Mouse (Mus musculus): Measurements from ENCODE around the gene Slc25a17. TPM values are rescaled to one million over a fixed set of nuclear protein-coding genes. Genes with fewer than 3 reads are reported as not detected.
A peak's percentile ranks its signal among the peaks of the same experiment; 100 is the strongest.

Slc25a17 gene
- total and polyA plus RNA-seq, 2 experiments, result 30.2 to 67.8 TPM

- 85% methylated on average over 9 of the region's 9 CpGs for WGBS
- no peak overlapping the region for H3K9ac ChIP-seq (ENCODE audit: low read depth, low read length)
These were observed 69.9 kb downstream of the Slc25a17 start for GRCm38 (mm10) chr15:81290747-81291146.

GRCm38 (mm10) chr15:81290230-81290629 lies 70.4 kb downstream of the Slc25a17 start:
- Histone ChIP-seq H3K27me3 (ENCODE audit: control insufficient read depth, insufficient read depth, low read length) (no peaks in the 10 kb centered on the region), H3K9ac (ENCODE audit: low read depth, low read length) (no peak overlapping the region), H3K27ac (replicated peaks; ENCODE audit: insufficient read depth, low read depth, low read length) (no peak overlapping the region), H3K79me2 (ENCODE audit: control insufficient read depth, insufficient read depth, low read length) (no peaks in the 10 kb centered on the region), H3K4me1 (ENCODE audit: control insufficient read depth, insufficient read depth, low read length) (no peaks in the 10 kb centered on the region), H3K4me3 (ENCODE audit: insufficient read depth, low read depth, low read length) (no peak overlapping the region), H3K36me3 (ENCODE audit: control insufficient read depth, insufficient read depth, low read length) (no peaks in the 10 kb centered on the region)
- no peak for TF ChIP-seq POLR2A (IDR thresholded peaks at IDR 0.05; ENCODE audit: extremely low read depth, insufficient read depth, low read length)
- TF ChIP-seq CTCF (IDR thresholded peaks at IDR 0.05; ENCODE audit: low read depth, low read length), result no peak
- WGBS, result 91% methylated on average over 4 of the region's 4 CpGs
- DNase-seq (ENCODE audit: extremely low read depth, low read depth, low spot score), result no peak

More at GRCm38 (mm10) chr15:81290747-81291146, 69.9 kb downstream of the Slc25a17 start:
- H3K4me3 ChIP-seq (ENCODE audit: insufficient read depth, low read depth, low read length), result no peak overlapping the region
- no peak overlapping the region for H3K27ac ChIP-seq (replicated peaks; ENCODE audit: insufficient read depth, low read depth, low read length)
- no peak for DNase-seq (ENCODE audit: extremely low read depth, low read depth, low spot score)
- H3K79me2 ChIP-seq (ENCODE audit: control insufficient read depth, insufficient read depth, low read length), result no peaks in the 10 kb centered on the region
- no peaks in the 10 kb centered on the region for H3K36me3 ChIP-seq (ENCODE audit: control insufficient read depth, insufficient read depth, low read length)
- TF ChIP-seq POLR2A (IDR thresholded peaks at IDR 0.05; ENCODE audit: extremely low read depth, insufficient read depth, low read length) (no peak), CTCF (IDR thresholded peaks at IDR 0.05; ENCODE audit: low read depth, low read length) (no peak)
- no peaks in the 10 kb centered on the region for H3K4me1 ChIP-seq (ENCODE audit: control insufficient read depth, insufficient read depth, low read length)
- no peaks in the 10 kb centered on the region for H3K27me3 ChIP-seq (ENCODE audit: control insufficient read depth, insufficient read depth, low read length)

DNA sequence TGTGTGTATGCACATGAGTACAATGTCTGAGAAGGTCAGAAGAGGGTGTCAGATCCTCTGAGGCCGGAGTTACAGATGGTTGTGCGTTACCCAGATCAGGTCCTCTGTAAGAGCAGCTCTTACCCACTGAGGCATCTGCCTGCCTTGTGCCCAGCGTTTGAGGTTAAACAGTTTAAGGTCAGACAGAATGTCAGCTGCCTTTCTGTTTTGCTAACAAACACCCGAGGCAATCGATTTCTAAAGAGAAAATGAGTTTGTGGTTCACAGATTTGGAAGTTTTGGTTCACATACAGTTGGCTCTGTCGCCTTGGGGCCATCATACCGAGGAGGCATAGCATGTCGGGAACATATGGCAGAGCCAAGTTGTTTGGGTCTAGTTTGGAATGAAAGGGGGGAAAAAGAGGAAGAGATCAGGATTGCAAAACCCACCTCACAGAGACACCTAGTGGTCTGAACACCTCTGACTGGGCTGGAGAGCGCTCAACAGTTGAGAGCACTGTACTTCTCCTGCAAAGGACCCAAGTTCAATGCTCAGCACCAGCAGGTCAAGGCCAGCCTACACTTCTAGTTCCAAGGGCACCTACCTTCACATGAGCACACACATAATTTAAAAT lies 76.4 kb downstream of the Slc25a17 start:
- 25% methylated on average over 9 of the region's 9 CpGs for WGBS
- Histone ChIP-seq H3K4me3 (ENCODE audit: insufficient read depth, low read depth, low read length) (no peak overlapping the region), H3K36me3 (ENCODE audit: control insufficient read depth, insufficient read depth, low read length) (no peaks in the 10 kb centered on the region), H3K79me2 (ENCODE audit: control insufficient read depth, insufficient read depth, low read length) (no peaks in the 10 kb centered on the region), H3K27me3 (ENCODE audit: control insufficient read depth, insufficient read depth, low read length) (no peaks in the 10 kb centered on the region), H3K4me1 (ENCODE audit: control insufficient read depth, insufficient read depth, low read length) (peaks cover 5% of the 10 kb centered on the region; the same call in 1 of the 2 replicates), H3K27ac (replicated peaks; ENCODE audit: insufficient read depth, low read depth, low read length) (peak overlapping the region; percentile 82), H3K9ac (ENCODE audit: low read depth, low read length) (peak overlapping the region; percentile 44)
- peak; percentile 52; the same call in 1 of the 2 replicates for TF ChIP-seq CTCF (IDR thresholded peaks at IDR 0.05; ENCODE audit: low read depth, low read length)
- no peak for TF ChIP-seq POLR2A (IDR thresholded peaks at IDR 0.05; ENCODE audit: extremely low read depth, insufficient read depth, low read length)
- DNase-seq (ENCODE audit: extremely low read depth, low read depth, low spot score), result peak; percentile 80

DNA sequence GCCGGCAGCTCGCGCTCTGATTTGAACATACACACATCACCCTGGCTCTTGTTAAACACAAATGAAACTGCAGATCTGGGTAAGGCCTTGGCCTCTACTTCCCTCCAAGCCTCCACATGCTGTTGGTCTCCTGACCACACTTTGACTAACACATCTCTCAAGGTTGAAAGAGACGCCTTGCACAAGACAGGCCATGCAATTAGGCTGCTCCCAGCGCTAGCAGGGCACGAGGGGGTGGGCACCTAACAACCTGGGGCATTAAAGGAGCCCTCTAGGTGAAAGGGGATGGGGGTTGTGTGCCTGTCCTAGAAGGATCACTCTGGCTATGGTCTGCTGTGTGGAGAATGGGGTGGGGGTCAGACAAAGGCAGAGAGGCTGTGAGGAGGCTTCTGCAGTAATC lies 81.9 kb downstream of the Slc25a17 start:
- Histone ChIP-seq H3K4me3 (ENCODE audit: insufficient read depth, low read depth, low read length) (no peak overlapping the region), H3K4me1 (ENCODE audit: control insufficient read depth, insufficient read depth, low read length) (peaks cover 7% of the 10 kb centered on the region), H3K79me2 (ENCODE audit: control insufficient read depth, insufficient read depth, low read length) (no peaks in the 10 kb centered on the region), H3K9ac (ENCODE audit: low read depth, low read length) (no peak overlapping the region), H3K27ac (replicated peaks; ENCODE audit: insufficient read depth, low read depth, low read length) (no peak overlapping the region), H3K36me3 (ENCODE audit: control insufficient read depth, insufficient read depth, low read length) (no peaks in the 10 kb centered on the region), H3K27me3 (ENCODE audit: control insufficient read depth, insufficient read depth, low read length) (no peaks in the 10 kb centered on the region)
- TF ChIP-seq CTCF (IDR thresholded peaks at IDR 0.05; ENCODE audit: low read depth, low read length), result no peak
- no peak for TF ChIP-seq POLR2A (IDR thresholded peaks at IDR 0.05; ENCODE audit: extremely low read depth, insufficient read depth, low read length)
- 85% methylated on average over 6 of the region's 6 CpGs for WGBS
- no peak for DNase-seq (ENCODE audit: extremely low read depth, low read depth, low spot score)

DNA sequence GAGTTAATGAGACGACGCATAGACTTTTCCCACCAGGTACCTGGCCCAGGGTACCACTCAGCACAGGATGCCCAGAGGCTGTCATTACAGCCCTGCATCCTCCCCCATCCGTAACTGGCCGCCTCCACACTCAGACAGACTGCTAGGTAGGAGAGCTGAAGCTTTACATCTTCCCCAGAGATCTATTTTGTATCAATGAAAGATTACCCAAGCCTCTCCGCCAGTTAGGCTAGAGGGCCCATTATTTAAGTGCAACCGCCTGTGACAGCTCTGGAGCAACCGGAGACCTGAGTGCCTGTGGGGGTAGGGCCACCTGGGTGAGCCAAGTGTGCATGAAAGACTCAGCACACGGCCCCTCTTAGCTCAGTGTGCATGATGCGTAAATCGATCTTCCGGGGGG lies 82.7 kb downstream of the Slc25a17 start:
- no peak overlapping the region for H3K27ac ChIP-seq (replicated peaks; ENCODE audit: insufficient read depth, low read depth, low read length)
- DNase-seq (ENCODE audit: extremely low read depth, low read depth, low spot score), result no peak
- 68% methylated on average over 11 of the region's 11 CpGs for WGBS
- no peaks in the 10 kb centered on the region for H3K79me2 ChIP-seq (ENCODE audit: control insufficient read depth, insufficient read depth, low read length)
- no peaks in the 10 kb centered on the region for H3K27me3 ChIP-seq (ENCODE audit: control insufficient read depth, insufficient read depth, low read length)
- H3K9ac ChIP-seq (ENCODE audit: low read depth, low read length), result no peak overlapping the region
- H3K36me3 ChIP-seq (ENCODE audit: control insufficient read depth, insufficient read depth, low read length), result no peaks in the 10 kb centered on the region
- no peak overlapping the region for H3K4me3 ChIP-seq (ENCODE audit: insufficient read depth, low read depth, low read length)
- TF ChIP-seq POLR2A (IDR thresholded peaks at IDR 0.05; ENCODE audit: extremely low read depth, insufficient read depth, low read length), result no peak
- no peak for TF ChIP-seq CTCF (IDR thresholded peaks at IDR 0.05; ENCODE audit: low read depth, low read length)
- peaks cover 7% of the 10 kb centered on the region for H3K4me1 ChIP-seq (ENCODE audit: control insufficient read depth, insufficient read depth, low read length)

DNA sequence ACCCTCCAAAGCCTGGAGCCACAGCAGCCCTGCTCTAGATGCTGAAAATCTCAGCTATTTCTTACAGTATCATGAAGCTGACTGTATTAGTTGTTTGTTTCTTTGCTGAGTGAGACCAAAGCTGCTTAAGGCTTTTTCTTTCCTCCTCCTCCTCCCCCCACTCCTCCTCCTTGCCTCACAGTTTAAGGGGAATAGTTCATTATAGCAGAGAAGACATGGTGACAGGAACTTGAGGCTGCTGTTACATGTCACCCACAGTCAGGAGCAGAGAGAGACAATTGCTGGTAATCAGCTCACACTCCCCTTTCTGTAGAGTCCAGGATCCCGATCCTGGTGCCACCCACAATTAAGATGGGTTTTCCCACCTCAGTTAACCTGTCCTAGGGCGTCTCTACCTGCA lies 87.3 kb downstream of the Slc25a17 start:
- H3K4me1 ChIP-seq (ENCODE audit: control insufficient read depth, insufficient read depth, low read length), result peaks cover 7% of the 10 kb centered on the region
- H3K4me3 ChIP-seq (ENCODE audit: insufficient read depth, low read depth, low read length), result no peak overlapping the region
- H3K36me3 ChIP-seq (ENCODE audit: control insufficient read depth, insufficient read depth, low read length), result no peaks in the 10 kb centered on the region
- no peak overlapping the region for H3K9ac ChIP-seq (ENCODE audit: low read depth, low read length)
- WGBS, result 85% methylated on average over 2 of the region's 2 CpGs
- no peak overlapping the region for H3K27ac ChIP-seq (replicated peaks; ENCODE audit: insufficient read depth, low read depth, low read length)
- no peaks in the 10 kb centered on the region for H3K27me3 ChIP-seq (ENCODE audit: control insufficient read depth, insufficient read depth, low read length)
- no peak for DNase-seq (ENCODE audit: extremely low read depth, low read depth, low spot score)
- TF ChIP-seq CTCF (IDR thresholded peaks at IDR 0.05; ENCODE audit: low read depth, low read length), result no peak
- no peak for TF ChIP-seq POLR2A (IDR thresholded peaks at IDR 0.05; ENCODE audit: extremely low read depth, insufficient read depth, low read length)
- H3K79me2 ChIP-seq (ENCODE audit: control insufficient read depth, insufficient read depth, low read length), result no peaks in the 10 kb centered on the region
